Mouse (Mus musculus) kidney, postnatal 10 days (tissue): Measurements from ENCODE around the gene Car14.
"Not testable (repeated sequence)": the region's sequence is repeated elsewhere in the genome, so short reads cannot be mapped to it uniquely, and the experiment has no call there.

Source experiments
- DNase-seq: peaks from one replicate; pipeline ENCODE4 v3.0.0; 2021; ENCODE audit warnings: mixed read lengths

The Car14 gene

DNA sequence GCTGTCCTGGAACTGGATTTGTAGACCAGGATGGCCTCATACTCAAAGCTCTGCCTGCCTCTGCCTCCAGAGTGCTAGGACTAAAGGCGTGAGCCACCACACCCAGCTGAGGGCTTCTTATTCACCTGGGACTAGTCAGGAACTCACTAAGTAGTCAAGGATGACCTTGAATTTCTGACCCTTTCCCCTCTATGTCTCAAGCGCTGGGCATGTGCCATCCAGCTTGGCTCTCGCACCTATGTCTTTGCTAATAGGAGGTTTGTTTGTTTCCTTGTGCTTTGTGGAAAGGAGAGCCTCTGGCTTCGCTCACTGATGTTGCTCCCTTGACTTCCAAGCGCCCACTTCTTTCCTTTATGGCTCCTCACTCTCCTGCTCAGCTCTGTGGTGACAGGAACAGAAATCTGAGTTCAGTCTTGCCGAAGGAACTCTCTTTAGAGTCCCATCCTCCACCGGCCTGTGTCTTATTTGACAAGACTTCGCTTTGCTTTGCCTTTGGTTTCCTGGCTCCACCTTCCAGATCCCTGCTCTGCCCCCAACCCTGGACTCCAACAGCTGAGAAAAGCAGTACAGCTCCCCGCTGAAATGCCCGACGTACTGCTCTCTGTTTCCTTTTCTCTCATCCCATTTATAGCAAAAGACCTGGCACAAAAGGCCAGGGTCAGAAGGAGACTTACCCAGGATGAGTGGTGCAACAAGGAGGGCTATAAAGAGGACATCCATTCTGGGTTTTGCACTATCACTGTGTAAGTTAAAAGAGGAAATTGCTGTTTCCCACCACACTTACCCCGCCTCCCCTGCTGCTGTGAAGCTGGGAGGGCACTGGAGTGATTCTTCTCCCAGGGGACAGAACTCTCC is 13.1 kb downstream of the Car14 start, which contains the start of gene BC028528:
TSS of gene BC028528 (minus strand) at position 795 of the 855 bp plus-strand sequence.
- peak; percentile 69 for DNase-seq

- no peak for DNase-seq
Measured at GRCm38 (mm10) chr3:95889664-95890063, 14.8 kb downstream of the Car14 start.

GRCm38 (mm10) chr3:95887596-95887995 is 16.9 kb downstream of the Car14 start:
- peak; percentile 48 for DNase-seq

DNA sequence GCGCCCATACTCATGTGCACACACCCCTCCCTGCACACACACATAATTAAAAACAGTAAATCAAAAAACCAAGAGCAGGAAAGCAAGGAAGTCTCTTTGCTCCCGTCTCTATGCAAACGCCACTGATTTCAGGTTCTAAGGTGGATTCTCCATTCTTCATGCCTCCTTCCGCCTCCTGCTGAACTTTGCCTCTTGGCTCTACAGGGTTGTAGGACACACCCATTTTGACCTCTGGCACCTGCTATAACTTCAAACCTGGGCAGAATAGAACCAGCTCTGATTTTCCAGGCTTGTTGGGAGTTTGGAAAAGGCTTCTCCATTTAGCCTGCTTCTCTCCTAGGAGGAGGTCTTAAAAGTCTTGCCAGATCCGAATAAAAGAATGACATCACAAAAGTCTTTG is 20.1 kb downstream of the Car14 start:
- no peak for DNase-seq

GRCm38 (mm10) chr3:95882816-95883425 is 21.6 kb downstream of the Car14 start:
- DNase-seq: peak; percentile 91

DNA sequence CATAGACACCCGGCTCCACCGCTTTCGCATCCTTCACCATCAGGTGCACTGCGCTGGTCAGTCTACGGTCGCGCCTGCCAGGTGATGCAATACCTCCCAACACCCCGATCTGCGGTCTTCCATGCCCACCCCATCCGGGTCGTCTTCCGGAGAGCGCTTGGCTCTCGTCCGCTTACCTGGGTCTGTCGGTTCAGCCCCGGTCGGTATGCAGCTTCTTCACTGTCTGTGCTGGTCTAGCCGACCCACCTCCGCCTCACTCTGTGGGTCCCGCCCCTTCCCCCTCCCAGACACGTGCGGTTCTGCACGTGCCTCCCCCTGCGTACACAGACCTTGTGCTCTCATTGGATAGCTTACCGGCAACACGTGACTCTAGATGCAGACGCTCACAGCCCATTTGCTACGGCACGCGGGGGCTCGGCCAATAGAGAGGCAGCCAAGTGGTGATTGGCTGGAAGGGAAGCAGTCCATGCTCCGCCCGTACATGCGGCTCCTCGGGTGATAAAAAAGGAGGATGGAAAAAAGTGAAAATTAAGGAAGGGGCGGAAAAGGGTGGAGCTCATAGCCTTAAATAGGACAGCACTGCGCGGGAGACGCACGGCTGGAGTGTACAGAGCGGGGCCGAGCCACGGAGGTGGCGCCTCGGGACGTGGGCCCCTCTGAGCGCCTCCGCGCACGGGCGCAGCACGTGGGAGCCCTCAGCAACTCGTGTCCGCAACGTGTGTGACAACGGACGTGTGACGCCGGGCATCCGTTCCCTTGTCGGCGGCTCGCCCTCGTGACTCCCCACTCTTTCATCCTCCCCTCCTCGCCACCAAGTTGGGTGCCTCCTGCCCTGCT is 22.3 kb downstream of the Car14 start, which contains the start of gene Ciart:
TSS of gene Ciart (minus strand) at position 273 of the 837 bp plus-strand sequence.
- peak; percentile 95 for DNase-seq

DNA sequence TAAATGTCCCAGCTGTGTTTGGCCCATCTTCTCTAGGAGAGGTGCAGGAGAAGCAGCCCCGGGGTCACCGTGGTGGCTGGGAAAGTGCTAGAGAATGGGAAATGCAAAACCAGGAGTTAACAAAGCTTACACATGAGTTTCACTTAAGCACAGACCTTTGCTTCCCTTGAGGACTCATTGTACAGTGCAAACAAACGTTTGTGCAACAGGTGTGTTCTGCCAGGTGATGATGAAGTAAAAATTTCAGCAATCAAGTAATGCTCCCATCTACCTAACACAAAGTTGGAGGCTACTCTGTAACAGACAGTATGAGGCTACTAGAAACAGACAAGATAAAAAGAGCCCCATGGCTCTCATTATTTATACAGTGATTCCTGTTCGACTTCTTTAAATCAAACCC is 25.4 kb downstream of the Car14 start:
- DNase-seq: no peak

- no peak for DNase-seq
Measured at GRCm38 (mm10) chr3:95872048-95872447, 32.4 kb downstream of the Car14 start.

DNA sequence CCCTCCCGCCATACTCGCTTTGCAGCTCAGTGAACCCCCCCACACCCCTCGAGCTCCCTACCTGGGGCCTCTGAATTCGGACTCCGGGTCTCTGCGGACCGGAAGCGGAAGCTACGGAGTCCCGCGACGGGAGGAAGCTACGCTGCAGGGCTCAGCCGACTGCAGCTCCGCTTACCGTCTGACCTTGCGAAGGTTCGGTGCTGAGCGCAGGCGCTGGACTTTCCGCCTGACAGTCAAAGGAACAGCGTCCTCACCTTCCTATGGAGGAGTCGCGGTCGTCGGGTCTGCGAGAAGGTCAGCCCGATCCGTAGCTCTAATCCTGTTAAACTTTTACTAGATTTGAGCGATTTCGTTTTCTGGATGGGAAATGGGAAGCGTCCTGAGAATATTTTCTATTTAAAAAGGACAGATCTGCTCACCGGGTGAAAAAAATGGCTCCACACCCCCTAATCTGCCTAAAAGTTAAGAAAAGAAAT is 33.1 kb downstream of the Car14 start, which contains the start of gene Mrps21:
TSS of gene Mrps21 (minus strand) at position 128 of the 476 bp plus-strand sequence.
- DNase-seq: peak; percentile 92

GRCm38 (mm10) chr3:95870976-95871375 is 33.5 kb downstream of the Car14 start:
- DNase-seq: no peak

- DNase-seq: no peak
Measured at GRCm38 (mm10) chr3:95867408-95867807, 37.1 kb downstream of the Car14 start.

- peak; percentile 43 for DNase-seq
Measured at GRCm38 (mm10) chr3:95866071-95866470, 38.4 kb downstream of the Car14 start.

DNA sequence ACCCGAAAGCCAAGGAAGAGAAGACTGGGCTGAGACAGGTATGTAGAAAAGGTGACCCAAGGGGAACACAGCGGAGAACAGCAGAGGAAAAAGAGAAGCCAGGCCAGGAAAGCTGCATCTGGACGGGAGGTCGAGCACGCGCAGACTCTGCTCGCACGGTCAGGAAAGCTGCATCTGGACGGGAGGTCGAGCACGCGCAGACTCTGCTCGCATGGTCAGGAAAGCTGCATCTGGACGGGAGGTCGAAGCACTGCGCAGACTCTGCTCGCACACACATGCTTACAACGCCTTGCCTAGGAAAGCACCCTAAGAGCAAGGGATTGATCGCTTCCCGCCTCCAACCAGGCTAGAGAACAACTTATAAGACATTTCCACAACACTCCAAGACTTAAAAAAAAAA is 38.9 kb downstream of the Car14 start:
- DNase-seq: no peak

DNA sequence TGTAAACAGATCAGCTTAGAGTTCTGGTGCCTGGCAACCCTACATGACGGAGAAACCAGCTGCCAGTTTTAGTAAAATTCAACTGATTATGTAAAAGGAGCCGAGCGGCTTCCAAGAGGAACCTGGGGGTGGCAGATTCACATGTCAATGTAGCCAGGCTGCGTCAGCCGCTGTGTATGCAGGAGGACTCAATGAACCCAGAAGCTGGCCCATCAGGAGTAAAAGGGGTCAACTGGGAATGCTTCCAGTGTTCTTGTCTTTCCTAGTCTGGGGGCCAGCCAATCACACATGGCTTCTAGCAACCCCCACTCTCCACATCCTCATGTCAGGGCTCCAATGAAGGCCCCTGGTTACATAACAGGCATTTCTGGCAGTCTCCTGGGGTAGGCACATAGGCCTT is 39.4 kb downstream of the Car14 start:
- no peak for DNase-seq

DNA sequence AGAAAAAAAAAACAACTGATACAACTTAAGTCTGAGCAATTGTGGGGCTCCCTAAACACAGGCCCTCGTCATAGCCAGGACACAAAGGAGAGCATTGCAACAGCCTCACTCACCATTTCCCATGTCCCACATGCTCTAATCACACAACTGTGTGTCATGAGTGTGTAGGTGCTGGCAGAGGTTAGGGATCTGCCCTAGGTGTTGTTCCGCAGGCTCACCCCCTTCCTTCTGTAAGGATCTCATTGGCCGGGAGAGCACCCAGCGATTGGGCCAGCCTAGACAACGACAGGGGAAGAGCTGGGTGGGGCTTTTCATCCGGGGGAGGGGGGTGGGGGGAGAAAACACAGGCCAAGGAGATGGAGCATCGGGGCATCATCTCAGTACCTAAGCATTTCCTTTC is 40.9 kb downstream of the Car14 start:
- DNase-seq: no peak

DNA sequence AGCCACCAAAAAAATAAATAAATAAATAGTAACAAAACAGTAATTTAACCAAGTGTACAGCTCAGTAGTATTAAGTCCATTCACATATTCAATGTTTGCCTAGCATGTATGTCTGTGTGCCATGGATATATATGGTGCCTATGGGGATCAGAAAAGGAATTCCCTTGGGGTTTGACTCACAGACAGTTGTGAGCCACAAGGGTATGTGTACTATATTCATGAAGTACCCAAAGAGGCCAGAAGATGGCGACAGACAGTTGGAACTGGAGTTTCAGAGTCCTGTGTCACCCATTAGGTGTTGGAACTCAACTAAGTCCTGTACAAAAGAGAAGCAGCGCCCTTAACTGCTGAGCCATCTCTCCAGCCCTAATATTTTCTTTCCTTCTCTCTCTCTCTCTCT is 42.7 kb downstream of the Car14 start:
- peak; percentile 82 for DNase-seq

GRCm38 (mm10) chr3:95861216-95861615 is 43.3 kb downstream of the Car14 start:
- peak; percentile 34 for DNase-seq

DNA sequence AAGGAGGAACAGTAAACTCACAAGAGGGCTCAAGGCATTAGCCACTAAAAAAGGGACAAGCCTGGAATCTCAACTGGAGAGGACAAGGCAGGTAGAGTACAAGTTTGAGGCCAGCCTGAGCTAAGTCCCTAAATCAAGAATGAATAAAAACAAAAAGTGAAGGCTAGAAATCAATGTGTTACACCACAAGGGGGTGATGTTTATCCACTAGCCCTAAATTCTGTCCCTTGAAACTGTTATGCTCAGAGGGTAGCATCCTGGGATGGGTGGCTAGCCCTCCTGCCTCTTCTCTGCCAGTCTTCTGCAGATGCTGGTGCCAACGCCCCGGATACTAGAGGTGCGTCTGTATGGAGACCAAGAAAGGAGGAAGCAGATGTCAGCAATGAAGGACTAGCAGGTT is 44.2 kb downstream of the Car14 start:
- no peak for DNase-seq

DNA sequence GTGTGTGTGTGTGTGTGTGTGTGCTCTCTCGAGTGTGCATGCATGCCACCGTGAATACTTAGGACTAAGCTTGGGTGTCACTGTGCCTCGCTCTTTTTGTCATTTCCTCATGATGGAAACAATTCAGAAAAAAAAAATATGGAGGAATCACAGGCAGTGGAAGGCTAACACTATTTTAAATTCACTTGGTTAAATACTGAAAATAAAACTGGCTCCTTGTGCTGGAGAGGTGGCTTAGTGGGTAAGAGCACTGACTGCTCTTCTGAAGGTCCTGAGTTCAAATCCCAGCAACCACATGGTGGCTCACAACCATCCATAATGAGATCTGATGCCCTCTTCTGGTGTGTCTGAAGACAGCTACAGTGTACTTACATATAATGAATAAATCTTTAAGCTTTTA is 46.2 kb downstream of the Car14 start:
- DNase-seq: not testable (repeated sequence)

DNA sequence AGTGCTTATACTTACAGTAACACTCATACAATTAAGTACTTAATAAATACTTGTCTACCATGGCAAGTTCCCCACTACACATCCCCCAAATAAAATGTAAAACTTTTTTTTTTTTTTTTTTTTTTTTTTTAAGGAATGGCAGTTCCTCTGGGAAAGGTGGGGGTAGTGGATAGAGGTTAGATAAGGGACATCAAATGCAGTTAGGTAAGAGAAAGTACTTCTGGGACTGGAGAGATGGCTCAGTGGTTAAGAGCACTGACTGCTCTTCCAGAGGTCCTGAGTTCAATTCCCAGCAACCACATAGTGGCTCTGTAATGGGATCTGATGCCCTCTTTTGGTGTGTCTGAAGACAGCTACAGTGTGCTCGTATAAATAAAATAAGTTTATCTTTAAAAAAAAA is 47.4 kb downstream of the Car14 start:
- DNase-seq: not testable (repeated sequence)

DNA sequence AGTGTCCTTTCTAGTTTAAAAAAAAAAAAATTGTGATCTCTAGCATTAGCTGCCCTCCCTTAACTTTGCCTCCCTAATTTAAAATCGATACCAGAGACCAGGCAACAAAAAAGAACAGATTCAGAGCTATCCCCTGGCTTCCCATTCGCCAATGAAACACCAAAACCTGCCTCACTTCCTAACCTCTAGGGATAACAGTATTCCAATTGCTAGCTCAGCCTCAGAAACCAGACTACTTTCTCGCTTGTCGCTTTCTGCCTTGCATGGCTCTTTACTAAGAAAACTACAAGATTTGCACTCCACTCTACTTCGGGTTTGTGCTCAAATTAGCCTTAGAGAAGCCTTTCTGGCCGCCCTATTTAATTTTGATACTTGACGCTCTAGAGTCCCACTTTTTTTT is 48.4 kb downstream of the Car14 start:
- DNase-seq: no peak

DNA sequence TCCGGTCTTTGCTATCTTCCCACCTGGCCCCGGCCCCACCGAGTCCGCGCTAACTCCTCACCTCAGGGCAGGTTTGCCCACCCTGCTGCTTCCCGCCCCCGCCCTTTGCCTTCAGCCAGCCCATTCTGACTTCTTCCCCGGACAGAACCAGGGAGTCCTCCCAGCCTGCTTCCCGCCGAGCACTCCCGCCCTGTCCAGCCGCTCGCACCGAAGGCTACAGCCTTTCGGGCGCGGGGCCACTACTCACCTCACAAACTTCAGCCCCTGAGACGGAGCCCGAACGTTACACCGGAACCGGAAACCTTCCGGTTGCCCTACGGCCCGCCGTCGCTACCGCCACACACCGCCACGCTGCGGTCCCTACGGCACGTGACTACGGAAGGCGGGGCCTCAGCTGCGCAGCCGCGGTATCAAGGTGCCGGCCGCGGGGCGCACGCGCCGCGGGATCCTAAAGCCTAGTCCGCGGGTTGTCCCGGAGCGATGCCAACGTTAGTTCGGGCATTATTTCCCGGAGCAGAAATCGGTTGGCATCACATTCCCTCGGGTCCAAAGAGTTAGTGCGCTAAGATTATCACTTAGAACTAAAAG is 48.9 kb downstream of the Car14 start, which contains the start of gene Prpf3:
TSS of gene Prpf3 (minus strand) at position 384 of the 588 bp plus-strand sequence.
- DNase-seq: peak; percentile 97
